Mouse (Mus musculus): Measurements from ENCODE around the gene Vsig8.

Gene Vsig8

GRCm38 (mm10) chr1:172593956-172594355 is 38.2 kb downstream of the Vsig8 start:
- DNase-seq = no peak

GRCm38 (mm10) chr1:172594495-172594894 is 38.8 kb downstream of the Vsig8 start:
- DNase-seq = peak; percentile 25

DNA sequence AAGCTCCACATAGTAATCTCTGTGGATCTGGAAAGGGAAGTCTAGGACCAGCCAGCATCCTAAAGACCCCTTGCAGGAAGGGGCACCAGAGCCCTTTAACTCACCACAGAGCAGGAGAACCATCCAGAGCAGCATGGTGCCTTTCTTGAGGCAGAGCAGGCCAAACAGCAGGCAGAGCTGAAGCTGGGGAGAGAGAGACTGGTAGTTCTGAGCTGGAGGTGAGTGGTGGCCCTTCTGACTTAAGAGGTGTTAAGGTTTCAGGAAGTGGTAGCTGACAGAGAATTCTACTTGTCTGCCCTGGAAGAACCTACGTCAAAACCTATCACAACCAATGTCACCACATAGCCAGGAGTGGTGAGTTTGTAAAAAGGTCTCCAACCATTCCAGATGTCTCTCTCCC is 46.6 kb downstream of the Vsig8 start, which contains the start of gene Fcrl6:
TSS of gene Fcrl6 (minus strand) at position 226 of the 400 bp plus-strand sequence.
- DNase-seq = no peak

GRCm38 (mm10) chr1:172611304-172611703 is 55.6 kb downstream of the Vsig8 start:
- no peak for DNase-seq

DNA sequence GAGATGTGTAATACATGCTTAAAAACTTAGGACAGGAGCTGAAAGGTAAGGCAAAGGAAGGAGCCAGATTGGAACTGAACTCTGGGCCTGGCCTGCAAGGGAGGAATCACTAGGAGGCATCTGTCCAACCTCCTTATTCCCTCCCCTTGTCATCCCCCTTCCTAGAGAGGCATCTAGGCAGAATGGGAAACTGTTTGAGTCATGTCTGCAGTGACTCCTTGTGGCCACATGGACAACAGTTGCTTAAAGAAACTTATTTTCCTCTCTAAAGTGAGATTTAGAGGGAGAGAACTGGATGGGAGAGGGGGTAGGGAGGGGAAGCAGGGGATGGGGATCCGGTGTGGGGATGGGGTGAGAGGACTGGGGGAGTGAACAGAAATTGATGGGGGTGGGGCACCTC is 57.0 kb downstream of the Vsig8 start:
- DNase-seq = no peak
